Mouse (Mus musculus) NIH3T3 (cell line): ENCODE data around the gene Atad3a.

Source experiments
- DNase-seq: peaks from one replicate; pipeline ENCODE4 v3.0.0-alpha.2; 2012; ENCODE audit warnings: low read depth

The Atad3a gene

GRCm38 (mm10) chr4:155739152-155739551 lies 21.7 kb downstream of the Atad3a start:
- DNase-seq = no peak

- no peak for DNase-seq
These were observed 22.6 kb downstream of the Atad3a start for GRCm38 (mm10) chr4:155738262-155738661.

- no peak for DNase-seq
These were observed 24.5 kb downstream of the Atad3a start for GRCm38 (mm10) chr4:155736421-155736820.

GRCm38 (mm10) chr4:155735788-155736187 lies 25.1 kb downstream of the Atad3a start:
- DNase-seq = no peak

GRCm38 (mm10) chr4:155734951-155735702 lies 25.8 kb downstream of the Atad3a start:
- peak; percentile 72 for DNase-seq

- DNase-seq = peak; percentile 91
These were observed 26.4 kb downstream of the Atad3a start, which contains the start of gene Tmem240 for GRCm38 (mm10) chr4:155734350-155734941. Tmem240 (plus strand) TSS chr4:155734800.

- no peak for DNase-seq
These were observed 27.6 kb downstream of the Atad3a start for GRCm38 (mm10) chr4:155733267-155733666.

GRCm38 (mm10) chr4:155727993-155728392 lies 32.9 kb downstream of the Atad3a start:
- no peak for DNase-seq

- DNase-seq = peak; percentile 48
These were observed 39.2 kb downstream of the Atad3a start for GRCm38 (mm10) chr4:155721668-155722083.

GRCm38 (mm10) chr4:155710521-155711252 lies 50.2 kb downstream of the Atad3a start:
- DNase-seq = no peak

- no peak for DNase-seq
These were observed 51.9 kb downstream of the Atad3a start for GRCm38 (mm10) chr4:155708988-155709387.

- DNase-seq = no peak
These were observed 52.3 kb downstream of the Atad3a start for GRCm38 (mm10) chr4:155708582-155708981.

GRCm38 (mm10) chr4:155705592-155705929 lies 55.3 kb downstream of the Atad3a start:
- DNase-seq = no peak

GRCm38 (mm10) chr4:155704721-155705591 lies 55.9 kb downstream of the Atad3a start, which contains the start of gene Ssu72:
Ssu72 (plus strand) TSS chr4:155704800.
- DNase-seq = peak; percentile 96

- DNase-seq = no peak
These were observed 57.4 kb downstream of the Atad3a start for GRCm38 (mm10) chr4:155703425-155703929.

GRCm38 (mm10) chr4:155700425-155700824 lies 60.5 kb downstream of the Atad3a start:
- DNase-seq = peak; percentile 63

- DNase-seq = peak; percentile 39
These were observed 64.3 kb downstream of the Atad3a start for GRCm38 (mm10) chr4:155696261-155697255.

GRCm38 (mm10) chr4:155695531-155696062 lies 65.3 kb downstream of the Atad3a start:
- DNase-seq = no peak

- DNase-seq = peak; percentile 74
These were observed 66.2 kb downstream of the Atad3a start for GRCm38 (mm10) chr4:155694482-155695401.
